Mouse (Mus musculus): Measurements from ENCODE around the gene Arvcf.

DNA sequence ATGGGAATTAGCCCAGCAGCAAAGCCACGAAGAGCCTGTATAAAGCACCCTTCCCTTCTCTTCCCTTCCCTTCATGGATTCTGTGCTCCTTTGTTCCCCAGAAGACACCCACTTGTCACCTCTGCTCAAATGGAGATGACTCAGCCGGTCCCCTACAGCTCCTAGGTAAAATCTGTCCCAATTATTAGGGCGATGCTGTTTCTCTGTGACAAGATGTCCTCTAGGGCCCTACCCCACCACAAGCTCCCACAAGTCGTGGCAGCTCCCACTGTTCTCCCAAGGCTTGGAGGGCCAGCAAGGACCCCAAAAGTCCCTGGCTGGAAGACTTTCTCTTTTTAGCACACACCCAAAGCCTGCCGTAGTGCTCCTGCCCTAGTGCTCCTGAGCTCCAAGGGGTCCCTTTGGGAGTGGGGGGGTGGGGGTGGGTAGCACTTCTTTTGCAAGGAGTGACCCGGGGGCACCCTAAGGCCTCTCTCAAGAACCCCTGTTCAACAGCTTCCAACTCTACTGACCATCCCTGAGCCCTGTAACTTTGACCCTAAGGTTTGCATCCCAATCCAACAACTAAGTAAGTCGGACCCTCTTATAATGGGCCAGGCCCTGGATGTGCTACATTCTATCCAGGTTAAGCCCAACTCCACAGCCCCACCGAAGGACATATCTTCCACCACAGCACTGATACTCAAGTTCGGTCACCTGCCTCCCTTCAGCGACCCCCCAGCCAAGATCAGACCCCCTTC lies 77.7 kb downstream of the Arvcf start:
- TF ChIP-seq POLR2A (IDR thresholded peaks at IDR 0.05; ENCODE audit: borderline replicate concordance, control insufficient read depth, low read depth, low read length): no peak
- no peak for TF ChIP-seq CTCF (IDR thresholded peaks at IDR 0.05; ENCODE audit: control insufficient read depth, insufficient read depth, low read length)
